Mouse (Mus musculus): Measurements from ENCODE around the gene Fam76a. TPM values are rescaled to one million over a fixed set of nuclear protein-coding genes. Genes with fewer than 3 reads are reported as not detected.

The Fam76a gene
- polyA plus RNA-seq, 1 experiment from 2014 or later: 37.0 TPM

DNA sequence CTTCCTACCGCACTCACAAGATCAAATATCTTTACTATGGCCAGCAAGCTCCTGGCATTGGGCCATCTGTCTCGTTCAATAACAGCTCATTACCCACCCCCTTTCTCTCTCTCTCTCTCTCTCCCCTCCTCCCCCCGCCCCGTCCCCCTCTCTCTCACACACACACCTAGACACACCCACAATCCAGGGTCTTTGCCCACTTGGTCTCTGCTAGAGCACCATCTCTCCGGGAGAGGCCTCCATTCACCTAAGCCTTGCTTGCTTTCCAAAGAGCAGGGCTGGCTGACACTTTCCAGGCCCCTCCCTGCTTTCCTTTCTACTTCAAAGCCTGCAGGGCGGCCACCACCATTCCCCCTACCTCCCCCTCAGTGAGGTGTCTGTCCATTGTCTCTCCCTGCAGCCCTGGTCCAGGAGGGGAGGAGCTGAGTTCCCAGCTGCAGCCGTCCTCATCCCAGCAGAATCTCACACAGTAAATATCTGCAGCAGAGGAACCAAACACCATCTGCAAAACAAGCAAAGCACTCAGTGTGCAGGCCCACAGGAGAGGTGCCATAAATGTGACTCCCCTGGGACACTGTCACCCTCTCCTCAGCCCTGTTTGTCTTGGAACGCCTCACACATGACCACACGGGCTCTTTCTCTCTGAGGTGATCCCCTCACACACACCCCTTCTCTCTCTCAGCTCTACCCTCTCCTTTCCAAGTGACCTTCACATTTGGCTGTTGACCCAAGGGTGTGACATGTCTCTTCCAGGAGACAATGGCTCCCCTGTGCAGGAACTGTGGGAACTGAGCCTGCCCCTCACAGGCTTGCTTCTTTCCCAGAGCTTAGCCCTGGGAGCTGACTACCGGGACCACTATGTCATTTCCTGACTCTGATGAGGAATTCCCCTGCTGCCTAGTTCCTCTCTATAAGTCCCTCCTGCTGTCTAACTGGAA lies 36.7 kb upstream of the Fam76a start:
- Histone ChIP-seq H3K4me1 (replicated peaks) (peaks cover 49% of the 10 kb centered on the region), H3K27ac (replicated peaks) (peak overlapping the region; percentile 84), H3K9ac (0 out of 2 replicates have a peak overlapping the region, but pooled peaks have one; percentile 9), H3K4me3 (no peak overlapping the region), H3K36me3 (no peaks in the 10 kb centered on the region), H3K9me3 (no peaks in the 10 kb centered on the region), H3K4me2 (0 out of 2 replicates have a peak overlapping the region, but pooled peaks have one; percentile 3), H3K27me3 (no peaks in the 10 kb centered on the region)
- WGBS: 5% methylated on average over 10 of the region's 10 CpGs
- peak; percentile 78 for ATAC-seq (ENCODE audit: low read depth)

DNA sequence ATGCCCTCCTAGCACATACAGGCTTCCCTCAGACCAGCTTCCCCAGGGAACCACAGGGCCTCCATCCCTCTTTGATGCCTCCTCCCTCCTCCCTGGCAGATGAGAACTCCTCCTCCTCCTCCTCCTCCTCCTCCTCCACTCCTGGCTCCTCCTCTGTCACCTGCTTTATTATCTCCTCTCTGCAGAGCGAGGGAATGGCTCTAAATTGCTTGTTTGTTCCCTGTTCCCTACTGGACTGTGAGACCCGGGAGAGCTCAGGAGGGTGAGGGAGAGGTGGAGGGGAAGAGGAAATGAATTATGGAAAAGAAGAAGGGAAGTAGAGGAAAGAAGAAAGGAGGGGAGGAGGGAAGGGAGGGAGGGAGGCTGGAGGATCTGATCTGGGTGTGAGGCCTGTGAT lies 33.0 kb upstream of the Fam76a start:
- WGBS: 25% methylated on average over 2 of the region's 2 CpGs
- Histone ChIP-seq H3K27me3 (no peaks in the 10 kb centered on the region), H3K4me2 (no peak overlapping the region), H3K36me3 (no peaks in the 10 kb centered on the region), H3K9me3 (no peaks in the 10 kb centered on the region), H3K27ac (replicated peaks) (no peak overlapping the region), H3K4me3 (no peak overlapping the region), H3K9ac (no peak overlapping the region), H3K4me1 (replicated peaks) (peaks cover 31% of the 10 kb centered on the region)
- no peak for ATAC-seq (ENCODE audit: low read depth)

DNA sequence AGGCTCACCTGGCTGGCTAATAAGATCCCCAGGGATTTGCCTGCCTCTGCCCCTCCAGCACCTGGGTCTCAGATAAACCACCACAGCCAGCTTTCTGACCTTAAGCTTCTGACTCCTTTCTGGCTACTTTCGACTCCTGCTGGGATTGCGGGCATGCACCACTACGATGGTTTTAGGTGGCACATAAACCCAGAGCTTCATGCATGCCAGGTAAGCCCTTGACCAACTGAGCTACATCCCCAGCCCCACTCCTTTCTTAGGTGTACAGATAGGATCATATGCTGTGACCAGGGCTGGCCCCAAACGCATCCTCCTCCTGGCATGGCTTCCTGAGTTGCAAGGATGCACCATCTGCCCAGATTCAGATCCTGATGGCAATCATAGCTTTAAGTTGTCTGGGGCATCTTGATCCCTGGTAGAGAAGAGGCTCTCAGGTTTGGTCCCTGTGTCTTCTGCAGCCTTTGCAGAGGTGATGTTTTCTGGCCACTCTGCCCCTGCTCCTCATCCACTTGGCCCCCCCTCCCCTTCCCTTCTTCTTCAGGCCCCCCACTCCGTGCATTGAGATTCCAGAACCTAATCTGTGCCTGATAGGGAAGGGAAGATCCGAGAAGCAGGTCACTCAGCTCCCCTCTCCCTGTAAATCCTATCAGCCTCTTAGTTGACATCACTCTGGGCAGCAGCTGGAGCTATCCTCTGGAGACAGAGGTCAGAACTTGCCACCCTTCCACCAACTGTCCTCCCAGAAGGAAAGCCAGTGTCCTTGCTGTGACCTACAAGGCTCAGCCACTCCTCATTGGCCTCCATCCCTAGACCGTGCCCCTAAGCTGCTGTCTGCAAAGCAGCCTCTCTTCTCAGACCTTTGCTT lies 32.4 kb upstream of the Fam76a start:
- no peak overlapping the region for H3K9ac ChIP-seq
- H3K4me1 ChIP-seq (replicated peaks): peaks cover 25% of the 10 kb centered on the region
- no peak overlapping the region for H3K27ac ChIP-seq (replicated peaks)
- no peaks in the 10 kb centered on the region for H3K9me3 ChIP-seq
- H3K4me3 ChIP-seq: no peak overlapping the region
- H3K27me3 ChIP-seq: no peaks in the 10 kb centered on the region
- H3K4me2 ChIP-seq: no peak overlapping the region
- no peak for ATAC-seq (ENCODE audit: low read depth)
- WGBS: 64% methylated on average over 7 of the region's 7 CpGs
- H3K36me3 ChIP-seq: no peaks in the 10 kb centered on the region

DNA sequence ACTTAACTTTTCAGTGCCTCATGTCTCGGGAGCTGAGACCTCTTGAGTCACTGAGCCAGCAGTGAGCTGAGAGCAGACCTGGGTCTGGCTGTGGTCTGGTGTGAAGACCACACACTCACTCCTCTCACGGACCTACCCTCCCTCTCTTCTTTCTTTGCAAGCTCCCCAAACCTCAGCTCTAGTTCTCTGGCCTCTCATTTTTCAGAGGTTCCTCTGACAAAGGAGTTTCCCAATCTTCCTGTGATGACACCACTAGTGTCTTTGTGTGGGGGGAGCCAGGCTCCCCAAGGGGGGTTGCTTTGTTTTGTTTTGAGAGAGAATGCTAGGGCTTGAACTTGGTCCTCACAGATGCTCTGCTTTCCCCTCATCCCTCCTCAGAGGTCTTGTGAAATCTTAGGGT lies 28.6 kb upstream of the Fam76a start:
- Histone ChIP-seq H3K4me3 (no peak overlapping the region), H3K27me3 (no peaks in the 10 kb centered on the region), H3K4me1 (replicated peaks) (peaks cover 21% of the 10 kb centered on the region), H3K36me3 (no peaks in the 10 kb centered on the region), H3K9ac (no peak overlapping the region), H3K27ac (replicated peaks) (no peak overlapping the region), H3K4me2 (no peak overlapping the region), H3K9me3 (no peaks in the 10 kb centered on the region)
- 40% methylated on average over 2 of the region's 2 CpGs for WGBS
- no peak for ATAC-seq (ENCODE audit: low read depth)

DNA sequence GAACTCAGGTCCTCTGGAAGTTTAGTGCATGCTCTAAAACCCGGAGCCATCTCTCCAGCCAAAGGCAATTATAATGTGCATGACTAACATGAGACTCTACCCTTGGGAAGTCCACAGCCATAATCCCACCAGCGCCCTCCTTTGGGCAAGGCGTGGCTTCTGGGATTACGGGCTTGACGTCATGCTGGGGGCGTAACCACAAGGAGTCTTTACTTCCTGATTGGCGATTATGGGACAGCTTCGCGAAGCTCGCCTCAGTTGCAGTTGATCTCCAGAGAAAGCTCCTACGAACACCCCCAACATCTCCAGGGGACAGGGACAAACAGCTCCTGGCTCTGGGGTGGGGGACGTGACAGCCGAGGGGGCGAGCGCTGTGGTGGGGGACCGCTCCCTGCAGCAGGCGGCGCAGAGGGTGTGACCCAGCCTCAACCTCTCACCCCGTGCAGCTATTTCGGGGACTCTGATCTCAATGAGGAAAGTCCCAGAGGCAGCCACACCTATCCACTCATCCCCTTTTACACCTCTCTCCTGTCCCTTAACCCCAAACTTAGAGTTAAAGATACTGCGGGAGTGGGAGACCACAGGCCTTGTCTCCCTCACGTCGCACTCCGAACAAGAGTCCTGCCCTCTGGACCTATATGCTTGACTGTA lies 27.6 kb upstream of the Fam76a start:
- WGBS: 25% methylated on average over 24 of the region's 24 CpGs
- no peak overlapping the region for H3K27ac ChIP-seq (replicated peaks)
- H3K4me3 ChIP-seq: no peak overlapping the region
- no peaks in the 10 kb centered on the region for H3K27me3 ChIP-seq
- H3K36me3 ChIP-seq: no peaks in the 10 kb centered on the region
- peak overlapping the region; percentile 14 for H3K4me2 ChIP-seq
- ATAC-seq (ENCODE audit: low read depth): no peak
- no peaks in the 10 kb centered on the region for H3K9me3 ChIP-seq
- H3K4me1 ChIP-seq (replicated peaks): peaks cover 21% of the 10 kb centered on the region
- H3K9ac ChIP-seq: no peak overlapping the region

DNA sequence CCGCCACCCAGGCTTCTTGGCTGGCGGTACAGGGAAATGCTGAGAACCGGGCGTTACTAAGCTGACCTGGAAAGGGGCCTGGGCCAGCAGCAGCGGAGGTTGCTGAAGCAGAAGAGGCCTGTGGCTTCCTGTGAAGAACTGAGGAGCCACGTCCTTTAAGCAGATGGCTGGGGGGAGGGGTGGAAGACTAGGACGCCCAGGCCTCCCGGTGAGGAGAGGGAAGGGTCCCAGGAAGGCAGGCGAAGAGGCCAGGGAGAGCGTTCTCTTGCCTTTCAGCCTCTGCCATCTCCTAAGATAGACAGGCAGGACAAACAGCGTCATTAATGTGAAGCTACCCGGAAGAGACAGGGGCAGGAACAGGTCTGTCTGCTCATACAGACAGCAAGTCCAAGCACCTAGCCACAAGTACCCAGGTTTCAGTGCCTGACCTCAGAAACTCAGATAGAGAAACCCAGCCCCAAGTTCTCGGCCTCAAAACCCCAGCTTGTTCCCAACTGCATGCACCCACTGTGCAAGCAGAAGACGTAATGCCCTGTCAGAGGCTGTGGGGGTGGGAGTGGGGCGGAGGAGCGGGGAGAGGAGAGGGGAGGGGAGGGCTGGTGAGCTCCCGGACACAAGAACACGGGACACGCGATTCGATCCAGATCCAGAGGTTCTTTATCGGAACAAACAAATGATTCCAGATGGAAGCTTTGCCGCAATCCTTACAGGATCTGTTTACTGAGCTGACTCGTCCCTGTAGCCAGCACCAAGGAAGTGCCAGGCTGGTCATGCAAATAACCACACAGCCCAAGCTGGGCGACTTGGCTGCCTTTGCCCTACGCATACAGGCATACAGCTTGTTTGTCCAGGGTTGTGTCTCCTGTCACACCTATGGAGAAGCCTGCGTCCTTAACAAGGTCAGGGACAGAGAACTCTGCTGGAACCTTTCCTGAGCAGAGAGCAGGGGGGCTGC lies 24.0 kb upstream of the Fam76a start:
- Histone ChIP-seq H3K4me2 (peak overlapping the region; percentile 46), H3K9ac (peak overlapping the region; percentile 59), H3K36me3 (no peaks in the 10 kb centered on the region), H3K27me3 (0 out of 2 replicates have a peak, but pooled peaks cover 2% of the 10 kb centered on the region), H3K4me3 (peak overlapping the region; percentile 8), H3K4me1 (replicated peaks) (peaks cover 19% of the 10 kb centered on the region), H3K27ac (replicated peaks) (peak overlapping the region; percentile 75), H3K9me3 (no peaks in the 10 kb centered on the region)
- WGBS: 14% methylated on average over 27 of the region's 27 CpGs
- peak; percentile 38 for ATAC-seq (ENCODE audit: low read depth)

DNA sequence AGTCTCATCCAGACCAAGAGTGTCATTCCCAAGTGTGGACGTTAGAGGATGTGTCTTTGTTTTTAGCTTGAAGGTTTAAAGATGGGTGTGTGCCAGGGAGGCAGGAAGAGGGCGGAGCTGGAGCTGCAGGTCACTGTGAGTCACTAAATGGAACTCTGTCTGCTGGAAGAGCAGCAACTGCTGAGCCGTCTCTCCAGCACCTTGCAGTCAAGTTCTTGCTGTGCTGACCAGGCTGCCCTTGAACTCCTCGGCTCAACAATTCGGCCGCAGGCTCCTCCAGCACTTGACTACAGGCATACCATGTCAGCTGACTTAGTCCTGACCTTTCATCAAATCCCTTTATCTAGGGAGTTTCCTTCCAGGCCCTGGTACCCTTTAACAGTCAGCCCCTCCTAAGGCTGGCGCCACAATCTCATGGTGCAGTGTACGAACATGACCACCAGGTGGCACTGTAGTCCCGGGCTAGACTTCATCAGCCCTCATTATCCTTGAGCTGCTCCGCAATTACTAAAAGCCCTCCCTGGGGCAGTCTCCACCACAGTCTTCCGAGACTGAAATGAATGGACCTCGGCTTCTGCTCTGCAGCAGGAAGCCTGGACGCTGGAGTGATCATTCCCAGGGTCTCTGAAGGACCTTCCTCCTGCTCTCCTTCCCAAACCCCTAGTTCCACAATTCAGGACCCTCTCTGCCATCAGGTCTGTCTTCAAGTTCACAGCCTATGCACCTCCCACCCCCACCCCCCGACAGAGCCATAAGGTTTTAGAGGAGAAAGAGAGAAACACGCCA lies 23.1 kb upstream of the Fam76a start:
- Histone ChIP-seq H3K36me3 (no peaks in the 10 kb centered on the region), H3K4me1 (replicated peaks) (peaks cover 19% of the 10 kb centered on the region), H3K9ac (peak overlapping the region; percentile 59), H3K9me3 (no peaks in the 10 kb centered on the region), H3K27ac (replicated peaks) (peak overlapping the region; percentile 75), H3K4me3 (peak overlapping the region; percentile 8), H3K4me2 (peak overlapping the region; percentile 46), H3K27me3 (peaks cover 6% of the 10 kb centered on the region; the same call in 1 of the 2 replicates)
- peak; percentile 82 for ATAC-seq (ENCODE audit: low read depth)
- WGBS: 5% methylated on average over 15 of the region's 15 CpGs

DNA sequence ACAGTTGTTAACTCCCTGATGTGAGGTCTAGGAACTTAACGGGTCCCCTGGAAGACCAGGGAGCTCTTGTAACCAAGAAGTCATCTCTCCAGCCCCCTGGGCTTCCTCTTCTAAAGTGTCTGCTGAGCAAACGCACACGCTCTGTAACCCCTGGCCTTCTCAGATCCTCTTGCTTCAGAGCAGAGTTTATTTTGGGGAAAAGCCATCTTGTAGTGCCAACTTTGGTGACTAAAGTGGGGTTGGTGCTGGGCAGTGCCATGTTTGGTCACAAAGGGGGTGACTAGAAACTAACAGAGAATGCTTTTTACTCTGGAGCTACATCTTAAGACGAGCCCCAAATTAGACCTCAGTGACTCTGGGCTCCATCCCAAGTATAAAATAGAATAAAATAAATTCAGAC lies 22.4 kb upstream of the Fam76a start:
- no peak for ATAC-seq (ENCODE audit: low read depth)
- WGBS: 83% methylated on average over 4 of the region's 4 CpGs
- Histone ChIP-seq H3K9ac (no peak overlapping the region), H3K4me3 (no peak overlapping the region), H3K27ac (replicated peaks) (no peak overlapping the region), H3K27me3 (peaks cover 11% of the 10 kb centered on the region; the same call in 1 of the 2 replicates), H3K9me3 (no peaks in the 10 kb centered on the region), H3K4me2 (no peak overlapping the region), H3K4me1 (replicated peaks) (peaks cover 19% of the 10 kb centered on the region), H3K36me3 (no peaks in the 10 kb centered on the region)

DNA sequence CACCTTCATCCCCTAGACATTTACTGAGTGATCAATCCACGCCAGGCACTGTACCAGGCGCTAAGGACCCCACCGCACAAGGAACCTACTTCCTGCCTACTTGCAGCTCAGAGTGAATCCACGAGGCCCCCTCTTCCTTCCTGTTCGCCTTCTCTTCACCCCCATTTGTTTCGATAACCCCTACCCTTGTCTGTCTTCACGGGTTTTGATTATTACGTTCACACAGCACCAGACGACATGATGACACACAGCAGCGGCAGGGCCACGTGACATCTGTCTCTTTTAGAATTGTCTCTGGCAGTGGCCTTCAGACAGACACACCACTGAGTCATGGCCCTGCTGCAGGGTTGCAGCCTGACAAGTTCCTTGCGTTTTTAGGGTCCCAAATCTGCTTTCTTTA lies 21.7 kb upstream of the Fam76a start:
- H3K4me3 ChIP-seq: no peak overlapping the region
- no peak for ATAC-seq (ENCODE audit: low read depth)
- WGBS: 75% methylated on average over 12 of the region's 12 CpGs
- peaks cover 11% of the 10 kb centered on the region; the same call in 1 of the 2 replicates for H3K27me3 ChIP-seq
- no peaks in the 10 kb centered on the region for H3K9me3 ChIP-seq
- H3K4me2 ChIP-seq: no peak overlapping the region
- no peak overlapping the region for H3K27ac ChIP-seq (replicated peaks)
- no peaks in the 10 kb centered on the region for H3K36me3 ChIP-seq
- no peak overlapping the region for H3K9ac ChIP-seq
- peaks cover 19% of the 10 kb centered on the region for H3K4me1 ChIP-seq (replicated peaks)

DNA sequence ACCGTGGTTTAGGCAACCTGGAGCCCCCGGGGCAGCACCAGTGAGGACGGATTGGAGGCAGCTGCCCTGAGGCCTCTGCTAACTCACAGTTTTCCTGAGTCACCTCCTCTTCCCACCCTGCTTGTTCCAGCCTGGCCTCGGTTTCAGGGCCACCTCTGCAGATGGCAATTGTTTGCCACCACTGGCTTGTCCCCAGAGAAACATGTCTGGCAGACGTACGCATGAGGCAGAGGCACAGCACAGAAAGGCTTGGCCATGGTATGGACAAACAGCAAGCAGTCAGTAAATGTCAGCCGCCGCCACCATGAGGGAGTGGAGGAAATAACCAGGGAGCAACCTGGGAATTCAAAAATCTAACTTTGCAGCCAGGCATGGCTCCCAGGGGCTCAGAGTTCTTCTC lies 20.7 kb upstream of the Fam76a start:
- WGBS: 56% methylated on average over 8 of the region's 8 CpGs
- no peak for ATAC-seq (ENCODE audit: low read depth)
- H3K9me3 ChIP-seq: no peaks in the 10 kb centered on the region
- peaks cover 11% of the 10 kb centered on the region; the same call in 1 of the 2 replicates for H3K27me3 ChIP-seq
- peaks cover 28% of the 10 kb centered on the region for H3K4me1 ChIP-seq (replicated peaks)
- no peak overlapping the region for H3K9ac ChIP-seq
- H3K4me2 ChIP-seq: no peak overlapping the region
- H3K4me3 ChIP-seq: no peak overlapping the region
- H3K36me3 ChIP-seq: no peaks in the 10 kb centered on the region
- no peak overlapping the region for H3K27ac ChIP-seq (replicated peaks)

Measured in neural tube, embryonic 13.5 days (tissue).